Mouse (Mus musculus) intestine, embryonic 14.5 days (tissue): ENCODE data around the gene Litaf. TPM values are rescaled to one million over a fixed set of nuclear protein-coding genes. Genes with fewer than 3 reads are reported as not detected.

Experiments
- ATAC-seq: fragments of 200-750 bp; cut with Nextera tagmentation; replicated peaks from 2 replicates; pipeline ENCODE4 v1.8.0; 2017; ENCODE audit warnings: low read depth, moderate number of reproducible peaks, moderate TSS enrichment, moderate library complexity; ENCODE audit not compliant: low FRiP score, low TSS enrichment
- DNase-seq: peaks from one replicate; pipeline ENCODE4 v3.0.0-alpha.2; 2018; ENCODE audit warnings: low spot score
- H3K27ac ChIP-seq: fragments of 300-500 bp; sonication (generic); 2 replicates; pipeline ENCODE4 v1.5.1; 2014; ENCODE audit warnings: low read depth, mild to moderate bottlenecking, control low read depth
- H3K27me3 ChIP-seq: fragments of 300-500 bp; sonication (generic); replicated peaks from 2 replicates; pipeline ENCODE4 v1.6.1; 2014; ENCODE audit warnings: low read length, control low read depth; ENCODE audit not compliant: control insufficient read depth, insufficient read depth
- H3K36me3 ChIP-seq: fragments of 300-500 bp; sonication (generic); 2 replicates; pipeline ENCODE4 v1.6.1; 2014; ENCODE audit warnings: low read length, control low read depth; ENCODE audit not compliant: control insufficient read depth, insufficient read depth
- H3K4me1 ChIP-seq: fragments of 300-500 bp; sonication (generic); replicated peaks from 2 replicates; pipeline ENCODE4 v1.6.1; 2014; ENCODE audit warnings: low read length, control low read depth, mixed read lengths; ENCODE audit not compliant: control insufficient read depth, insufficient read depth
- H3K4me2 ChIP-seq: fragments of 300-500 bp; sonication (generic); 2 replicates; pipeline ENCODE4 v1.6.1; 2014; ENCODE audit warnings: low read length
- H3K4me3 ChIP-seq: fragments of 300-500 bp; sonication (generic); 2 replicates; pipeline ENCODE4 v1.5.1; 2014; ENCODE audit warnings: low read depth, low read length, control low read depth, mixed read lengths
- H3K9ac ChIP-seq: fragments of 300-500 bp; sonication (generic); 2 replicates; pipeline ENCODE4 v1.6.1; 2014; ENCODE audit warnings: mild to moderate bottlenecking, low read length
- H3K9me3 ChIP-seq: fragments of 300-500 bp; sonication (generic); 2 replicates; pipeline ENCODE4 v1.6.1; 2016; ENCODE audit warnings: low read length, control low read depth; ENCODE audit not compliant: control insufficient read depth
- WGBS: fragments of 180-500 bp; shearing (Covaris S2); extraction: QIAGEN DNeasy Blood & Tissue Kit; methylation state at CpG from one replicate; pipeline ENCODE4 v1.1.7; 2014; 5-methylcytosine and 5-hydroxymethylcytosine counted together
- polyA plus RNA-seq: library from polyadenylated mRNA; unstranded; fragments of >200 nt; fragmentation: Nextera tagmentation; extraction: Ambion mirVana; gene quantifications from 2 replicates; pipeline ENCODE4 v1.2.1, GENCODE M21; 2014

The Litaf gene
- polyA plus RNA-seq, 1 experiment from 2014 or later, result 106 TPM

- no peak overlapping the region for H3K4me2 ChIP-seq
- H3K4me3 ChIP-seq, result no peak overlapping the region
- H3K36me3 ChIP-seq, result no peaks in the 10 kb centered on the region
- H3K27ac ChIP-seq, result no peak overlapping the region
- no peaks in the 10 kb centered on the region for H3K27me3 ChIP-seq
- WGBS, result 74% methylated on average over 9 of the region's 9 CpGs
- no peak overlapping the region for H3K9ac ChIP-seq
- peaks cover 6% of the 10 kb centered on the region; the same call in 1 of the 2 replicates for H3K9me3 ChIP-seq
- peaks cover 26% of the 10 kb centered on the region for H3K4me1 ChIP-seq
- ATAC-seq (no peak), DNase-seq (no peak)
These were observed 77.7 kb downstream of the Litaf start for GRCm38 (mm10) chr16:10988261-10988660.

- no peaks in the 10 kb centered on the region for H3K36me3 ChIP-seq
- no peak for DNase-seq
- no peak overlapping the region for H3K4me3 ChIP-seq
- 31% methylated on average over 5 of the region's 5 CpGs for WGBS
- no peak overlapping the region for H3K9ac ChIP-seq
- peaks cover 18% of the 10 kb centered on the region for H3K4me1 ChIP-seq
- no peaks in the 10 kb centered on the region for H3K9me3 ChIP-seq
- no peaks in the 10 kb centered on the region for H3K27me3 ChIP-seq
- no peak overlapping the region for H3K4me2 ChIP-seq
- no peak overlapping the region; the same call in 1 of the 2 replicates for H3K27ac ChIP-seq
- ATAC-seq, result no peak
These were observed 81.4 kb downstream of the Litaf start for GRCm38 (mm10) chr16:10984534-10984933.

DNA sequence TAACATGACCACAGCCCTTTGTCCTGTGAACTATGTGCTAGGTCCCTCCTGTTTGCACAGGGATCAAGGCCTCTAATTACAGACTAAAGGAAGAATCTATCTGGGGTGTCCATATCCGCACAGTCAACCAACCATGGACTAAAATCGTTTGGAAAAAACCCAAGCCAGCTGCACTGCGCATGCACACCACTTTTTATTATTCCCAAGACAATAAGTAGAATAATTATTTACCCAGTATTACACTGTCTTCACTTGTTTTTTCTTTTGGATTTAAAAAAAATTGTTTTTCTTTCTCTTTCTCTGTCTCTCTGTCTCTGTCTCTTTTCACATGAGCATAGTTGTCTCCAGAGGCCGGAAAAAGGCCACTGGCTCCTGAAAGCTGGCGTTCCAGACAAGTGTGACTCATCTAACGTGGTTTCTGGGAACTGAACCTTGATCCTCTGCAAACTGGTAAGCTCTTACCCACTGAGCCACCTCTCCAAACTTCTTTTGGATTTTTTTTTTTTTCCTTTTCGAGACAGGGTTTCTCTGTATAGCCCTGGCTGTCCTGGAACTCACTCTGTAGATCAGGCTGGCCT is 84.4 kb downstream of the Litaf start:
- Histone ChIP-seq H3K9me3 (no peaks in the 10 kb centered on the region), H3K4me2 (no peak overlapping the region), H3K36me3 (no peaks in the 10 kb centered on the region), H3K4me3 (no peak overlapping the region), H3K9ac (no peak overlapping the region), H3K4me1 (peaks cover 25% of the 10 kb centered on the region), H3K27me3 (no peaks in the 10 kb centered on the region), H3K27ac (no peak overlapping the region)
- DNase-seq, result no peak
- 64% methylated on average over 7 of the region's 7 CpGs for WGBS
- ATAC-seq, result no peak

- H3K36me3 ChIP-seq, result peaks cover 17% of the 10 kb centered on the region
- ATAC-seq (peak; percentile 45), DNase-seq (peak; percentile 54)
- H3K4me1 ChIP-seq, result peaks cover 16% of the 10 kb centered on the region
- no peaks in the 10 kb centered on the region for H3K27me3 ChIP-seq
- WGBS, result 45% methylated on average over 11 of the region's 11 CpGs
- H3K4me2 ChIP-seq, result no peak overlapping the region
- no peaks in the 10 kb centered on the region for H3K9me3 ChIP-seq
- H3K4me3 ChIP-seq, result no peak overlapping the region
- H3K27ac ChIP-seq, result peak overlapping the region; percentile 67
- H3K9ac ChIP-seq, result no peak overlapping the region
These were observed 86.7 kb downstream of the Litaf start for GRCm38 (mm10) chr16:10979064-10979803.

- Histone ChIP-seq H3K9ac (no peak overlapping the region), H3K27ac (no peak overlapping the region), H3K4me3 (no peak overlapping the region), H3K4me1 (peaks cover 11% of the 10 kb centered on the region), H3K36me3 (peaks cover 17% of the 10 kb centered on the region), H3K4me2 (no peak overlapping the region), H3K27me3 (no peaks in the 10 kb centered on the region), H3K9me3 (no peaks in the 10 kb centered on the region)
- whole genome bisulfite sequencing, result 91% methylated on average over 9 of the region's 9 CpGs
- no peak for DNase-seq
- no peak for ATAC-seq
These were observed 88.1 kb downstream of the Litaf start for GRCm38 (mm10) chr16:10977877-10978276.

DNA sequence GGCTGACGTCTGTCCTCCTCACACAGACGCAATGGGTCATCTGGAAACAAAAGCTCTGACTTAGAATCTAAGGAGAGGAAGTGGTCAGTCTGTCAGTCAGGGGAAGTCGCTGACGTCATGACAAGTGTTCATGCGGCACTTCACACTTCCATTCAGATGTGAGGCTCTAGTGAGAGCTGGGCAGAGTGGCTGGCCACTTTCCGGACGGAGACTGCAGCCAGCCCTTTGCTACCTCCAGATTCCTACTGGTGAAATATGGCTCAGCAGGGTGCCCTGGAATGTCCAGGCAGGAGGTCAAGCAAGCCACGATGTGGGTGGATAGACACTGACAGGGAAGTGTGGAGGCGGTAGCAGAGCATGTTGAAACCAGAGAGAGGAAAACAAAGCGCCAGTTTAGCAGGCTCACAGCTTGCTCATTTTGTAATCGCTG is 89.7 kb downstream of the Litaf start:
- Histone ChIP-seq H3K4me1 (peaks cover 14% of the 10 kb centered on the region), H3K9ac (no peak overlapping the region), H3K4me2 (no peak overlapping the region), H3K27me3 (no peaks in the 10 kb centered on the region), H3K27ac (no peak overlapping the region), H3K9me3 (no peaks in the 10 kb centered on the region), H3K36me3 (peaks cover 17% of the 10 kb centered on the region), H3K4me3 (no peak overlapping the region)
- DNase-seq, result no peak
- no peak for ATAC-seq
- 64% methylated on average over 11 of the region's 11 CpGs for WGBS

GRCm38 (mm10) chr16:10974939-10975338 is 91.0 kb downstream of the Litaf start:
- no peak overlapping the region for H3K4me2 ChIP-seq
- H3K4me1 ChIP-seq, result peaks cover 14% of the 10 kb centered on the region
- H3K9me3 ChIP-seq, result no peaks in the 10 kb centered on the region
- H3K27me3 ChIP-seq, result no peaks in the 10 kb centered on the region
- peaks cover 17% of the 10 kb centered on the region for H3K36me3 ChIP-seq
- no peak overlapping the region for H3K27ac ChIP-seq
- whole genome bisulfite sequencing, result 80% methylated on average over 5 of the region's 5 CpGs
- ATAC-seq (no peak), DNase-seq (no peak)
- H3K4me3 ChIP-seq, result no peak overlapping the region
- H3K9ac ChIP-seq, result no peak overlapping the region

GRCm38 (mm10) chr16:10974037-10974446 is 91.9 kb downstream of the Litaf start:
- DNase-seq (no peak), ATAC-seq (no peak)
- Histone ChIP-seq H3K4me1 (peaks cover 10% of the 10 kb centered on the region), H3K4me2 (no peak overlapping the region), H3K9ac (no peak overlapping the region), H3K27ac (no peak overlapping the region), H3K9me3 (no peaks in the 10 kb centered on the region), H3K36me3 (peaks cover 17% of the 10 kb centered on the region), H3K27me3 (no peaks in the 10 kb centered on the region), H3K4me3 (no peak overlapping the region)
- 44% methylated on average over 3 of the region's 3 CpGs for WGBS

GRCm38 (mm10) chr16:10972259-10972658 is 93.7 kb downstream of the Litaf start:
- H3K4me2 ChIP-seq, result no peak overlapping the region
- ATAC-seq (no peak), DNase-seq (peak; percentile 54)
- H3K4me3 ChIP-seq, result no peak overlapping the region
- no peaks in the 10 kb centered on the region for H3K27me3 ChIP-seq
- peaks cover 17% of the 10 kb centered on the region for H3K36me3 ChIP-seq
- H3K9ac ChIP-seq, result no peak overlapping the region
- H3K9me3 ChIP-seq, result no peaks in the 10 kb centered on the region
- WGBS, result 55% methylated on average over 6 of the region's 6 CpGs
- no peak overlapping the region for H3K27ac ChIP-seq
- peaks cover 7% of the 10 kb centered on the region; the same call in 1 of the 2 replicates for H3K4me1 ChIP-seq
